Mouse (Mus musculus) left cerebral cortex, adult 8-10 months (tissue): ENCODE measurements around the gene Oxld1. TPM values are rescaled to one million over a fixed set of nuclear protein-coding genes. Genes with fewer than 3 reads are reported as not detected.

Source experiments
- DNase-seq, 2 experiments: peaks; one replicate each; pipeline ENCODE4 v3.0.0; 2022; ENCODE audit warnings: low spot score in 2 of 2
- total RNA-seq, 4 experiments: library from RNA; stranded (reverse); gene quantifications; 2 replicates each; pipeline ENCODE4 v1.2.4; 2022

The Oxld1 gene
- total RNA-seq, result 10 to 100 TPM; 13.6 to 20.6 (median 17.4) TPM

GRCm38 (mm10) chr11:120457772-120458751 is at the start of gene Oxld1, which contains the start of gene Ccdc137:
Gene Oxld1 (minus strand): TSS chr11:120458068.
Gene Ccdc137 (plus strand): TSS chr11:120458115.
- peak; percentile 58 to 64 for DNase-seq

- DNase-seq, result no peak
Observed at GRCm38 (mm10) chr11:120506899-120507298, 49.0 kb upstream of the Oxld1 start.

GRCm38 (mm10) chr11:120505661-120506060 is 47.8 kb upstream of the Oxld1 start:
- DNase-seq, result no peak

GRCm38 (mm10) chr11:120501701-120502100 is 43.8 kb upstream of the Oxld1 start:
- DNase-seq, result no peak

GRCm38 (mm10) chr11:120501018-120501417 is 43.1 kb upstream of the Oxld1 start:
- DNase-seq, result no peak

- DNase-seq, result no peak
Observed at GRCm38 (mm10) chr11:120500357-120500756, 42.5 kb upstream of the Oxld1 start.

- DNase-seq, result no peak
Observed at GRCm38 (mm10) chr11:120499894-120500293, 42.0 kb upstream of the Oxld1 start.

- DNase-seq, result no peak
Observed at GRCm38 (mm10) chr11:120498891-120499290, 41.0 kb upstream of the Oxld1 start.

- no peak for DNase-seq
Observed at GRCm38 (mm10) chr11:120498226-120498625, 40.4 kb upstream of the Oxld1 start.

- DNase-seq, result no peak
Observed at GRCm38 (mm10) chr11:120497436-120497835, 39.6 kb upstream of the Oxld1 start.

- DNase-seq, result no peak
Observed at GRCm38 (mm10) chr11:120493911-120494310, 36.0 kb upstream of the Oxld1 start.

- no peak for DNase-seq
Observed at GRCm38 (mm10) chr11:120493351-120493750, 35.5 kb upstream of the Oxld1 start.

GRCm38 (mm10) chr11:120492878-120493203 is 35.0 kb upstream of the Oxld1 start:
- DNase-seq, result no peak

GRCm38 (mm10) chr11:120492024-120492877 is 34.4 kb upstream of the Oxld1 start:
- DNase-seq, result no peak

- peak; percentile 68 to 87 for DNase-seq
Observed at GRCm38 (mm10) chr11:120491317-120492023, 33.6 kb upstream of the Oxld1 start, which contains the start of gene Slc25a10. Gene Slc25a10 (plus strand): TSS chr11:120491840.

GRCm38 (mm10) chr11:120490291-120491046 is 32.6 kb upstream of the Oxld1 start:
- no peak for DNase-seq

GRCm38 (mm10) chr11:120489054-120489761 is 31.3 kb upstream of the Oxld1 start:
- peak in 1 of 2 experiments; percentile 33 for DNase-seq

GRCm38 (mm10) chr11:120488516-120488915 is 30.6 kb upstream of the Oxld1 start:
- DNase-seq, result no peak

- no peak for DNase-seq
Observed at GRCm38 (mm10) chr11:120485251-120485650, 27.4 kb upstream of the Oxld1 start.
